Mouse (Mus musculus): ENCODE results near the gene Nmur2. TPM values are rescaled to one million over a fixed set of nuclear protein-coding genes. Genes with fewer than 3 reads are reported as not detected.

The Nmur2 gene
- polyA plus RNA-seq, 1 experiment from 2014 or later: 0.08 TPM

DNA sequence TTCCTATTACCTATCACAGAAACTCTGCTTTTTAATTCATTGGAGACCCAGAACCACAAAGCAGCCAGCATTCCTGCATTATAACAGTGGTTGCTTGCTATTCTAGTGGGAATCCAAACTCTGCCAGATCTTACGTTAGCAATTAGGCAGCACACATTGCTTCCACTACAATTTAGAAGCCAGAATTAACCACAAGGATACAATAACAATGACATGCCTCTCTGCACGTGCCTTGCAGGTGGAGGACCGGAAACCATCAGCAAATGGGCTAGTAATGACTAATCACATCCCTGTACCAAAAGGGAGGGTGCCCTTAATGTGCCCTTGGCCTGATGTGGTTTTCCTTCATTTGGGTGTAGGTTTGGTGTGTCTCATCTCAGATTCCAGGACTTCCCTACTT, 32.5 kb downstream of the Nmur2 start:
- peaks cover 2% of the 10 kb centered on the region; the same call in 1 of the 2 replicates for H3K4me1 ChIP-seq
- ATAC-seq: no peak
- no peak overlapping the region for H3K4me2 ChIP-seq
- no peaks in the 10 kb centered on the region for H3K36me3 ChIP-seq (ENCODE audit: poor library complexity, severe bottlenecking)
- no peaks in the 10 kb centered on the region for H3K9me3 ChIP-seq (replicated peaks)
- no peak overlapping the region for H3K4me3 ChIP-seq
- H3K27ac ChIP-seq: no peak overlapping the region
- H3K9ac ChIP-seq: no peak overlapping the region
- H3K27me3 ChIP-seq: no peaks in the 10 kb centered on the region
- 66% methylated on average over 3 of the region's 3 CpGs for WGBS

DNA sequence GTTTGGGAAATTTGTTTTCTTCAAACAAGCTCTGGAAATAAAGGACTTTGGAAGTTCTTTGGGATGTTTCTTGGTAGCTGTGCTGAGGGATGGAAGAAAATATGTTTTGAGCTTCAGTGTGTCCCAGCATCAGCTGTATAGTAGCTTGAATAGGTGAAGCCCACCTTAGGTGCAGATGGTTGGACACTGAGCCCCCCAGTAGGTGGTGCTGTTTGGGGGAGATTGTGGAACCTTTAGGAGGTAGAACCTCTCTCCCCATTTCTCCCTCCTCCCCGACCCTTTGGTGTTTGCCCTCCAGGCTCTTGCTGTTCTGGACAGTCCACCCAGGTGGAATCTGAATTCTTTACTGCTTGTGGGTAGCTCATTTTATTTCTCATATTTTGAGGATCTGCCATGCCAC, 48.0 kb downstream of the Nmur2 start:
- Histone ChIP-seq H3K27ac (no peak overlapping the region), H3K4me2 (no peak overlapping the region), H3K9me3 (replicated peaks) (no peaks in the 10 kb centered on the region), H3K9ac (no peak overlapping the region), H3K27me3 (no peaks in the 10 kb centered on the region), H3K4me1 (no peaks in the 10 kb centered on the region), H3K4me3 (no peak overlapping the region), H3K36me3 (ENCODE audit: poor library complexity, severe bottlenecking) (no peaks in the 10 kb centered on the region)
- no peak for ATAC-seq
- WGBS: 64% methylated on average over 1 of the region's 1 CpGs

DNA sequence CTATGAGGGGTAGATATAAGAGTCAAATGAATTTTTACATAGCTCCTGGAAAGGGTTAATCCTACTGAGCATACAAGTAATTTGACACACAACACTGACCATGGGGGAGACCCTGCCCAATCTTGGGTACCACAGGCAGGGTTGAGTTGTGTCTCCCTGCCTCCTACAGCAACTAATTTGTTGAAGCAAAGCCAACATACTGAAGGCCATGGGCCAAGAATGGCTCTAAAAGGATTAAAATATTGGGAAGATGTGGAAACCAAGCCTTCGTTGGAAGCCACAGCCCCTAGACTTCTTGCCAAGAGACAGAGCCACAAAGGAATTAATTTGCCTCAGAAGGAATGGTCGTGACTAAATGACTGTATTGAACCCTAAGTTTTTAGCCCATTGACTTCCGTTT, 48.7 kb downstream of the Nmur2 start:
- Histone ChIP-seq H3K9me3 (replicated peaks) (no peaks in the 10 kb centered on the region), H3K4me1 (no peaks in the 10 kb centered on the region), H3K36me3 (ENCODE audit: poor library complexity, severe bottlenecking) (no peaks in the 10 kb centered on the region), H3K27ac (no peak overlapping the region), H3K4me3 (no peak overlapping the region), H3K4me2 (no peak overlapping the region), H3K9ac (no peak overlapping the region), H3K27me3 (no peaks in the 10 kb centered on the region)
- WGBS: 70% methylated on average over 3 of the region's 3 CpGs
- ATAC-seq: no peak

DNA sequence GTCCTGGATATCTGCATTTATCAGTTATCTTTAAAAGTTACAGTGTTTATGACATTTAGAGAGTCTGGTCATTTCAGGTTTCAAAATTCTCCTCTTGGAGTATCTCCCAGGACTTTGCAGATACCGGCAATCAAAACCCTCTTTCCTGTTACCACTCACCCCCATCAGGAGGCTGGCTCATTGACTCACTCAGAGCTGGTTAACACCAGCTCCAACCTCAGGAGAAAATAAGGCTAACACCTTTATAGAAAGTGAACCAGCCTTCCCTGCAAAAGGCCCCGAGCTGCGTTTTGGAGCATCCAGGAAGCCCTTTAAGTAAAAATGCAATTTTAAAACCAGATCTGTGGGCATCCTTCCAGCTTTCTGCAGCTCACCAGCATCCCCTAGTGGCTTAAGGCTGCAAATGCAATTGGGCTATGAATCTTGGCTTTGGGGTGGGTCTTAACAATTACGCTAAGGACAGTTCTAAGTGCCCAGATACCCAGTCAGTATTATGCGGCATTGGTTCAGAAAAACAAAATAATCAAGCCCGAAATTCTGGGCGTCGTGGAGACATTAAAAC, 49.2 kb downstream of the Nmur2 start:
- no peak for ATAC-seq
- Histone ChIP-seq H3K9ac (no peak overlapping the region), H3K27ac (no peak overlapping the region), H3K4me3 (no peak overlapping the region), H3K27me3 (no peaks in the 10 kb centered on the region), H3K9me3 (replicated peaks) (no peaks in the 10 kb centered on the region), H3K36me3 (ENCODE audit: poor library complexity, severe bottlenecking) (no peaks in the 10 kb centered on the region), H3K4me2 (no peak overlapping the region), H3K4me1 (no peaks in the 10 kb centered on the region)
- WGBS: 14% methylated on average over 8 of the region's 8 CpGs

DNA sequence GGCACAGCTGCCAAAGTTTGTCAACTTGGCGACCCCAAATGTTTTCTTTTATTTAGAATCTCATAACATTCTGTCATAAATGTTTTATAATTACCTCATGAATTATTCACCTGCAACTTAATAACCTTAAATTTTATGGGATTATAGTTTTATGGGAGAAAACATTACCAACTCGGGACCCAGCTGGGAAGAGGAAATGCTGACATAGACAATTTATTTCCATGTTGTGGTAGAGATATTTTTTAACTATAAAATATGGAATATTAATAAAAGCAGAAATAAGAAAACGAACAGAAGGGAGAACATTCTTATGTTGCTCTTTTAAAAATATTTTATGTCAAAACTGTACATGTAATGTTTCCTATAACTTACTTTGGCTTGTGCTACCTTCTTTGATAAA, 56.2 kb downstream of the Nmur2 start:
- H3K36me3 ChIP-seq (ENCODE audit: poor library complexity, severe bottlenecking): no peaks in the 10 kb centered on the region
- 70% methylated on average over 3 of the region's 3 CpGs for WGBS
- ATAC-seq: no peak
- no peak overlapping the region for H3K4me3 ChIP-seq
- no peak overlapping the region for H3K4me2 ChIP-seq
- H3K27me3 ChIP-seq: no peaks in the 10 kb centered on the region
- no peak overlapping the region for H3K9ac ChIP-seq
- H3K4me1 ChIP-seq: no peaks in the 10 kb centered on the region
- no peaks in the 10 kb centered on the region for H3K9me3 ChIP-seq (replicated peaks)
- no peak overlapping the region for H3K27ac ChIP-seq

DNA sequence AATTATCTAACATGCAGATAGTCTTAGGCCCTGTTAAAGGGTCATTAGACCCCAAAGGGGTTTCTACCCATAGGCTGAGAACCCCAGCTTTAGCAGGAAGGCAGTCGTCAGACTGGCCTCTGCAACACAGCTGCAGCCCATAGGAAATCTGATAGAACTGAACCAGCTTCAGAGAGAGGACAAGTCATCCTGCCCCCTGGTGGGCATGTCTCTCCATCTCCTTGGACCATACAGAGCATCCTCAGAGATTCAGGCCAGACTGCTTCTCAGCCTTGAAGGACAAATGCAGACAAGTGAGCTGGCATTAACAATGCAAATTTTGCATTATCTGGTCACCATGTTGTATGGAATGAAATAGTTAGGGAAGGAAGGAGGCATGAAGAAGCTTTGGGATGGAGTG, 59.2 kb downstream of the Nmur2 start:
- H3K27ac ChIP-seq: no peak overlapping the region
- H3K36me3 ChIP-seq (ENCODE audit: poor library complexity, severe bottlenecking): no peaks in the 10 kb centered on the region
- no peaks in the 10 kb centered on the region for H3K27me3 ChIP-seq
- H3K4me3 ChIP-seq: no peak overlapping the region
- H3K4me2 ChIP-seq: no peak overlapping the region
- no peaks in the 10 kb centered on the region for H3K9me3 ChIP-seq (replicated peaks)
- ATAC-seq: no peak
- WGBS: 71% methylated on average over 1 of the region's 1 CpGs
- no peak overlapping the region for H3K9ac ChIP-seq
- H3K4me1 ChIP-seq: no peaks in the 10 kb centered on the region

DNA sequence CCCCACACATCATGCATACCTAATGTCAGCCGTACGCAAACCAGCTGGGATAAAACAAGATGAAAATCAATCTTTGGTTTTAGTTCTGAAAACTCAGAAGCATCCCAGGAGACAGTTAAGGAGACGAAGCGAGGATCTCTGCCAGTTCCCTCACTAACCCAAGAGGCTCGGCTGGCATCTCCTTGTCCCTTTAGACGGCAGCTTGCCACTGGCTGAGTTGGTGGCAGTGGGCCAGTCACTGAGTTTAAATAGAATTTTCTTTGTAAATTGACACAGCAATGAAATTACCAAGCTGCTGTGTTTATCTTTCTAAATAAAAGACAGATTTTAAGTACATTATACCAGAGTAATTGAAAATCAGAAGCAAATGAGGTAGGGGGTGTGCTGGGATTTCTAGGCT, 62.7 kb downstream of the Nmur2 start:
- no peak overlapping the region for H3K27ac ChIP-seq
- no peak overlapping the region for H3K4me2 ChIP-seq
- WGBS: 73% methylated on average over 6 of the region's 6 CpGs

More for the DNA sequence above, 62.7 kb downstream of the Nmur2 start:
- H3K9me3 ChIP-seq (replicated peaks): no peaks in the 10 kb centered on the region
- H3K27me3 ChIP-seq: no peaks in the 10 kb centered on the region
- ATAC-seq: no peak
- H3K4me1 ChIP-seq: no peaks in the 10 kb centered on the region
- no peak overlapping the region for H3K4me3 ChIP-seq
- H3K36me3 ChIP-seq (ENCODE audit: poor library complexity, severe bottlenecking): no peaks in the 10 kb centered on the region
- H3K9ac ChIP-seq: no peak overlapping the region

Data from forebrain, embryonic 13.5 days (tissue).